Mouse (Mus musculus) embryonic facial prominence, embryonic 11.5 days (tissue): ENCODE measurements around the gene Hps1. TPM values are rescaled to one million over a fixed set of nuclear protein-coding genes. Genes with fewer than 3 reads are reported as not detected.

Source experiments
- ATAC-seq: fragments of 200-750 bp; cut with Nextera tagmentation; replicated peaks from 2 replicates; pipeline ENCODE4 v1.8.0; 2017; ENCODE audit warnings: low read depth; ENCODE audit not compliant: insufficient number of reproducible peaks, low FRiP score, low TSS enrichment
- DNase-seq: peaks from one replicate; pipeline ENCODE4 v3.0.0-alpha.2; 2015; ENCODE audit warnings: low spot score
- H3K27ac ChIP-seq: fragments of 300-500 bp; sonication (generic); replicated peaks from 2 replicates; pipeline ENCODE4 v1.5.1; 2014; ENCODE audit warnings: mild to moderate bottlenecking, low read depth, low read length, control low read depth
- H3K27me3 ChIP-seq: fragments of 300-500 bp; sonication (generic); 2 replicates; pipeline ENCODE4 v1.6.1; 2014; ENCODE audit warnings: mild to moderate bottlenecking, low read length, moderate library complexity, mixed read lengths; ENCODE audit not compliant: control insufficient read depth, insufficient read depth
- H3K36me3 ChIP-seq: fragments of 300-500 bp; sonication (generic); replicated peaks from 2 replicates; pipeline ENCODE4 v1.6.1; 2014; ENCODE audit warnings: low read depth, mild to moderate bottlenecking, low read length, moderate library complexity, mixed read lengths; ENCODE audit not compliant: control insufficient read depth, insufficient read depth
- H3K4me1 ChIP-seq: fragments of 300-500 bp; sonication (generic); 2 replicates; pipeline ENCODE4 v1.6.1; 2014; ENCODE audit warnings: low read length, mixed read lengths; ENCODE audit not compliant: control insufficient read depth, insufficient read depth
- H3K4me2 ChIP-seq: fragments of 300-500 bp; sonication (generic); 2 replicates; pipeline ENCODE4 v1.6.1; 2014; ENCODE audit warnings: low read depth, mild to moderate bottlenecking, control low read depth, low read length, moderate library complexity
- H3K4me3 ChIP-seq: fragments of 300-500 bp; sonication (generic); 2 replicates; pipeline ENCODE4 v1.5.1; 2014; ENCODE audit warnings: low read depth, low read length, control low read depth
- H3K9ac ChIP-seq: fragments of 300-500 bp; sonication (generic); replicated peaks from 2 replicates; pipeline ENCODE4 v1.6.1; 2014; ENCODE audit warnings: mild to moderate bottlenecking, control low read depth, low read length
- H3K9me3 ChIP-seq: fragments of 300-500 bp; sonication (generic); replicated peaks from 2 replicates; pipeline ENCODE4 v1.6.1; 2016; ENCODE audit warnings: mild to moderate bottlenecking, low read length, inconsistent platforms, mixed read lengths; ENCODE audit not compliant: control insufficient read depth
- WGBS: fragments of 180-500 bp; shearing (Covaris S2); extraction: QIAGEN DNeasy Blood & Tissue Kit; methylation state at CpG from one replicate; pipeline ENCODE4 v1.1.7; 2014; 5-methylcytosine and 5-hydroxymethylcytosine counted together
- polyA plus RNA-seq: library from polyadenylated mRNA; unstranded; fragments of >200 nt; fragmentation: Nextera tagmentation; extraction: Ambion mirVana; gene quantifications from 2 replicates; pipeline ENCODE4 v1.2.1, GENCODE M21; 2014

Hps1 gene
- polyA plus RNA-seq, 1 experiment from 2014 or later: 7.5 TPM

DNA sequence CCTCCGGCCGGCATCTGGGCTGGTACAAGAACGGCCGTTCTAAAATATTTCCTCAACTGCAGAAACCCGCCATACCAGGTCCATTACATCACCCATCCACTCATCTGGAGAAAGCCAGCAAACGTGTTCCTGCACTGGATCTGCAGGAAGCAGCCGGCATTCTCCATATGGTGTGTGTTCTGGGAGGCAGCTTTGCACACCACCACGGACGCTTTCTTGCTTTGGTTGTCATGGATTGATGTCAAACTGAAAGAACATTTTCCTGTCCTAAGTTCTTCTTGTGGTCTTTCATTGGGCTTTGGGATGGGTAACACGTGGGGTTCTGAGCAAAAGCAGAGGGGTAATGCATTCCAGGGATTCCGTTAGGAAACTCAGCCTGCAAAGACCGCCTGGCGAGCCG is 37.9 kb downstream of the Hps1 start:
- no peak for ATAC-seq
- no peak overlapping the region for H3K4me3 ChIP-seq
- H3K9ac ChIP-seq: no peak overlapping the region
- H3K27ac ChIP-seq: no peak overlapping the region
- no peak for DNase-seq
- 74% methylated on average over 14 of the region's 14 CpGs for WGBS
- no peaks in the 10 kb centered on the region for H3K9me3 ChIP-seq
- no peaks in the 10 kb centered on the region for H3K27me3 ChIP-seq
- no peak overlapping the region for H3K4me2 ChIP-seq
- H3K4me1 ChIP-seq: no peaks in the 10 kb centered on the region
- H3K36me3 ChIP-seq: no peaks in the 10 kb centered on the region

GRCm38 (mm10) chr19:42740163-42740899 is 39.4 kb downstream of the Hps1 start:
- ATAC-seq (no peak), DNase-seq (no peak)
- no peak overlapping the region for H3K4me2 ChIP-seq
- H3K9me3 ChIP-seq: no peaks in the 10 kb centered on the region
- no peak overlapping the region for H3K27ac ChIP-seq
- H3K27me3 ChIP-seq: no peaks in the 10 kb centered on the region
- H3K9ac ChIP-seq: no peak overlapping the region
- WGBS: 75% methylated on average over 8 of the region's 8 CpGs
- H3K4me3 ChIP-seq: no peak overlapping the region
- no peaks in the 10 kb centered on the region for H3K36me3 ChIP-seq
- no peaks in the 10 kb centered on the region for H3K4me1 ChIP-seq

GRCm38 (mm10) chr19:42739734-42740133 is 40.0 kb downstream of the Hps1 start:
- Histone ChIP-seq H3K4me1 (no peaks in the 10 kb centered on the region), H3K36me3 (no peaks in the 10 kb centered on the region), H3K4me3 (no peak overlapping the region), H3K4me2 (no peak overlapping the region), H3K9me3 (no peaks in the 10 kb centered on the region), H3K27ac (no peak overlapping the region), H3K27me3 (no peaks in the 10 kb centered on the region), H3K9ac (no peak overlapping the region)
- no peak for ATAC-seq
- DNase-seq: no peak
- 89% methylated on average over 6 of the region's 6 CpGs for WGBS

- ATAC-seq (no peak), DNase-seq (no peak)
- no peak overlapping the region for H3K27ac ChIP-seq
- no peak overlapping the region for H3K4me2 ChIP-seq
- no peaks in the 10 kb centered on the region for H3K27me3 ChIP-seq
- no peaks in the 10 kb centered on the region for H3K9me3 ChIP-seq
- 57% methylated on average over 9 of the region's 9 CpGs for WGBS
- H3K4me3 ChIP-seq: no peak overlapping the region
- H3K9ac ChIP-seq: no peak overlapping the region
- H3K36me3 ChIP-seq: no peaks in the 10 kb centered on the region
- H3K4me1 ChIP-seq: no peaks in the 10 kb centered on the region
These were observed 42.0 kb downstream of the Hps1 start for GRCm38 (mm10) chr19:42737753-42738152.

GRCm38 (mm10) chr19:42734982-42735381 is 44.8 kb downstream of the Hps1 start:
- Histone ChIP-seq H3K36me3 (no peaks in the 10 kb centered on the region), H3K9me3 (no peaks in the 10 kb centered on the region), H3K9ac (no peak overlapping the region), H3K4me3 (no peak overlapping the region), H3K27me3 (no peaks in the 10 kb centered on the region), H3K27ac (no peak overlapping the region), H3K4me2 (no peak overlapping the region), H3K4me1 (no peaks in the 10 kb centered on the region)
- 88% methylated on average over 5 of the region's 5 CpGs for WGBS
- ATAC-seq (no peak), DNase-seq (no peak)

- no peak overlapping the region for H3K4me3 ChIP-seq
- no peak overlapping the region for H3K9ac ChIP-seq
- H3K4me1 ChIP-seq: no peaks in the 10 kb centered on the region
- H3K27me3 ChIP-seq: no peaks in the 10 kb centered on the region
- ATAC-seq (no peak), DNase-seq (no peak)
- no peaks in the 10 kb centered on the region for H3K36me3 ChIP-seq
- no peak overlapping the region for H3K4me2 ChIP-seq
- WGBS: 91% methylated on average over 4 of the region's 4 CpGs
- no peak overlapping the region for H3K27ac ChIP-seq
- no peaks in the 10 kb centered on the region for H3K9me3 ChIP-seq
These were observed 52.4 kb downstream of the Hps1 start for GRCm38 (mm10) chr19:42727424-42727823.

DNA sequence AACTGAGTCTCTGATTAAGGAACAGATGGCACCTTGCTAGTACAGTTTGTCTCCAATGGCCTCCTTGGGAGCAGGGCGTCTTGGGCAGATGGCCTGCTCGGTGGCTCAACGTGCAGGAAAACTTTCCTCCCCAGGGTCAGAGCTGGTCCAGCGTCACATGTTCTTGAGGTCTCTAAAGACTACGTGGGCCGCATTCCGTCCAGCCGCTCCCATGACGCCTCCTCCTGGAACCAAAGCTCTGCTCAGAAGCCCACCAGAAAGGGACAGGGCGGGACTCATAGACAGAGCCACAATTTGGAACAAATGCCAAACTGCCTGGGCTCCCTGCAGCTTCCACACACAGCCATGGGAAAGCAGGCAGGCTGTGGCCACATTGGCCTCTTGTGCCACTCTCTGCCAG is 53.0 kb downstream of the Hps1 start:
- Histone ChIP-seq H3K9me3 (no peaks in the 10 kb centered on the region), H3K4me3 (no peak overlapping the region), H3K27ac (no peak overlapping the region), H3K9ac (no peak overlapping the region), H3K4me1 (no peaks in the 10 kb centered on the region), H3K36me3 (no peaks in the 10 kb centered on the region), H3K4me2 (no peak overlapping the region), H3K27me3 (no peaks in the 10 kb centered on the region)
- no peak for DNase-seq
- 90% methylated on average over 10 of the region's 10 CpGs for WGBS
- no peak for ATAC-seq

DNA sequence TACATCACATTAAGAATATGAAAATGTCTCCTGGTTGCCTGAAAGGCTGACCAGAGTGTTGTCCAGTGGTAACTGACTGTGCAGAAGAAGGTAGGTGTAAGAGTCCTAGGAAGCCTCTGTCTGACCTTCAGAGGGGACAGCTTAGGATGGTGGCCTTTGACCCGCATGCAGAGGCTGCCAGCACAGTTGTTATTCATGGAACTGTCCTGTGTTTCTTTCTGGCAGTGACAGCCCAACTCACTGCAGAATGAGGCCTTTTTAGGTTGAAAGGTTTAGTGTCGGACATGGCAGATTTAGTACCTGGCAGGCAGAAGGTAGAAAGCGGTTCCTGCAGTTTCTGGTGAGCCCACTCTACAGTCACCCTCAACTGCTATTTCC is 53.8 kb downstream of the Hps1 start:
- H3K4me2 ChIP-seq: no peak overlapping the region
- H3K4me1 ChIP-seq: no peaks in the 10 kb centered on the region
- no peak for ATAC-seq
- H3K4me3 ChIP-seq: no peak overlapping the region
- no peaks in the 10 kb centered on the region for H3K36me3 ChIP-seq
- no peaks in the 10 kb centered on the region for H3K9me3 ChIP-seq
- no peak for DNase-seq
- WGBS: 80% methylated on average over 3 of the region's 3 CpGs
- H3K27ac ChIP-seq: no peak overlapping the region
- no peak overlapping the region for H3K9ac ChIP-seq
- H3K27me3 ChIP-seq: no peaks in the 10 kb centered on the region
